Mouse (Mus musculus): ENCODE measurements around the gene Cstf3. TPM values are rescaled to one million over a fixed set of nuclear protein-coding genes. Genes with fewer than 3 reads are reported as not detected.

The Cstf3 gene
- total RNA-seq, 1 experiment from 2014 or later, result 41.0 TPM

- no peak for ATAC-seq (replicated peaks; ENCODE audit: low read depth, poor library complexity, severe bottlenecking)
Measured at GRCm38 (mm10) chr2:104709786-104710337, 119.5 kb downstream of the Cstf3 start.

DNA sequence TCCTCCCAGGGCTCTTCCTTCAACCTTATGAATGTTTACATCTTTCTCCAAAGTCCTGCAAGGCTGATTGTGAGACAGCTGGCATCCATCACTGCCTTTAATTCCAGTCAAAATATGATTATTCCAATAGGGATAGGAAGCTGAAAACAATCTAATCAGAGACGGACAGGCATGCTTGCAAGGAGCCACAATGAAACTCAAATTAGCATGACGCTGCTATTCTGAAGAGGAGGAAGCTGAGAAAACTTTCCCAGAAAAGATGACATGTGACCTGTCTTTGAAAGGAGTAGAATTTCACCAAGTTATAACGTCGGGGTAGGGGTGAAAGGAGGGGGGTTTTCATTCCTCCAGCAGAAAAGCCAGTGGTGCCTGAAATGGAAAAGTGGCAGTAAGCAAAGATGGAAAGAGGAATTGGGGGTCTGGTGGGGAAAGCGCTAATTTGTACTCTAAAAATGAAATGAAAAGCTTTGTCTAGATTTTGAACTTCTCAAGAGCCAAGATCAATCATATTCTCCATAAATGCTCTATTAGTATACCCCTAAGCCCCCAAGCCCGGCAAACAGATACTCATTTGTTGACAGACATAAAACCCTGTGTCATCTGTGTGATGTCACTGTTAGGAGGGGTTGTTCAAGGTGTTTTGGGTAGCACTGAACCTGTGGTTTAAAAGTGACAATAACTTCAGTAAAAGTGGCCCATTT is 120.5 kb downstream of the Cstf3 start:
- ATAC-seq (replicated peaks; ENCODE audit: low read depth, poor library complexity, severe bottlenecking), result peak; percentile 5

DNA sequence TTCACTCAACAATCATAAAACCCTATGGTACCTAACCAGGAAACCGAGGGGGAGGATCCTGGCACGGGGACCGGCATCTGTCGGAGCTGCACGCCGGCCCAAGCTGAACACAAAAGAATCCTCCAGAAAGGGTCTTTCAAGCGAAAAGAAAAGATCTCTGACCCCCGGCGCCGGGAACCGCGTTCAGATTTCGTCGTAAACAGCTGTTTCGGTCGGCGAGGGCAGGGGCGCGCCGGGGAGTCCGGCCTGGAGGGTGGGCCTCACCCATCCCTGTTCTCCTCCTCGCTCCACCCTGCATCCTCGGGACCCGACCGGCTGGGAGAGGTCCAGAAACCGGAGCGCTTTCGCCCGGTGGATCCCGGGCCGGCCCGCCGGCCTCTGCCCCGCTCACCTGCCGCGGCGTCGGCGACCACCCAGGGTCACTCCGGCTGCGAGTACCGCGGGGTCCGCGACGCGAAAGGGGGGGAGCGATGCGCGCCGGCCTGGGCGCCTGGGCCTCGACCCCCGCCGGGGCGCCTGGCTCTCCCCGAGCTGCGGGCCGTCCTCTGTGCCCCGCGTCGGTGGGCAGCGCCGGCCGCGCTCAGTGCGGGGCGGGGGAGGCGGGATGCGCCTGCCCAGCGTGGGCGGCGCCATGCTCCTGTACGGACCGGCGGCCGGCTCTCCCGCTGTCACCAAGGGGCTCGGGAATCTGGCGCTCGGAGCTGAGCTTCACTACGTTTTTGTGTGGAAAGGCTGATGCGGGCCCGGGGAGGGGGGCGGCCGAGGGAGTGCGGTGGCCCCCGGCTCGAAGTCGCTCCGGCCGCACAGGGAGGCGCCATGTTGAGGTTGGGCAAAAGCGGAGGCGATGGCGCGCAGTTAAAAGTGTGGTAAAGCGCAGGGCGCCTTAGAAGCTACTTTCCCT is 121.5 kb downstream of the Cstf3 start, which contains the start of gene Tcp11l1:
Gene Tcp11l1, minus strand, starts transcription at position 585 of the 901 bp plus-strand sequence.
- ATAC-seq (replicated peaks; ENCODE audit: low read depth, poor library complexity, severe bottlenecking), result peak; percentile 53

DNA sequence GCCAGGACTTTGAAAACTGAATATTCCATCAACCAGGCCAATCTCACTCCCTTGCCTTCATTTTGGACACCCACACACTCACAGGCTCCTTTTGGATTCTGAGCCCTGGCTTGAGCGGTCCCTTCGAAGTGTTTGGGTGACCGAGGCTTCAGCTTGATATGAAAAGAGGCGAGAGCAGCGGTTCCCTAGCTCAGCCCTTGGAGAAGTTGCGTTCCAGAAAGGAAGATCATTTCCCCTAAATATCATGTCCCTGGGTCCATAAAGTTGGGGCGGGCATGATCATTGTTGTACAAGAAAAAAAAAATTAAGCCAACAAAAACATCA is 122.1 kb downstream of the Cstf3 start:
- ATAC-seq (replicated peaks; ENCODE audit: low read depth, poor library complexity, severe bottlenecking), result peak; percentile 31

- no peak for ATAC-seq (replicated peaks; ENCODE audit: low read depth, poor library complexity, severe bottlenecking)
Measured at GRCm38 (mm10) chr2:104714254-104714691, 124.0 kb downstream of the Cstf3 start.

Other genes starting within 250 kb of the Cstf3 start
- not detected in 2 replicates for gene D430041D05Rik, start 179.5 kb upstream of the Cstf3 start, total RNA-seq (2017)
- gene Hipk3, start 96.1 kb upstream of the Cstf3 start, total RNA-seq (2017), result 31.3 and 35.2 TPM in 2 replicates
- gene Tcp11l1, start 121.6 kb downstream of the Cstf3 start, total RNA-seq (2017), result 5.3 and 11.2 TPM in 2 replicates
- not detected in 2 replicates for gene Pin1rt1, start 125.9 kb downstream of the Cstf3 start, total RNA-seq (2017)
- 1.2 and 15.7 TPM in 2 replicates for gene Depdc7, start 152.4 kb downstream of the Cstf3 start, total RNA-seq (2017)
- gene Qser1, start 226.2 kb downstream of the Cstf3 start, total RNA-seq (2017), result 17.4 and 29.6 TPM in 2 replicates